Mouse (Mus musculus): ENCODE measurements around the gene Plpp1.

DNA sequence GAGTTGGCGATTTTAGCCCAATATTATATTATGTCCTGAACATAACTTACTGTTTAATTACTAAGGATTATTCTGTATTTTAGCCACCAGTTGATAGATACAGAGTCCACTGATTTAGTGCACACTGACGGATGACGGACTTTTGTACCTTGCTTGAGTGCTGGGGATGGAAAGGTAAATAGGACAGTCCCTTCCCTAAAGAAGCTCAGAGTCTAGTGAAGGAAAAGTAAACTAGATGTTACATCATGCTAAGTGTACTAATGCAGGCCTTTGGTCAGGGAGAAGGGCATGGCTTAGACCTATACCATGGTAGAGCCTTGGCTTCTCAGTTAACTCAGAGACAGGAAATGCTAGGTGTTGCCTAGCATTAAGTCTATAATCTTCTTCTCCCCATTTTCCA is 4.9 kb downstream of the Plpp1 start:
- TF ChIP-seq CTCF (IDR thresholded peaks at IDR 0.05; ENCODE audit: extremely low read depth, insufficient read length, insufficient replicate concordance, low read depth, low read length) (no peak), POLR2A (IDR thresholded peaks at IDR 0.05; ENCODE audit: low read depth, low read length) (no peak)

All from small intestine, adult 2 months (tissue).